Mouse (Mus musculus) CD4-positive, CD25-positive, alpha-beta regulatory T cell, adult 2 months (primary cell): ENCODE measurements around the gene Gtf2h4.

Source experiments
- DNase-seq: peaks from one replicate; pipeline ENCODE4 v3.0.0-alpha.2; 2012; ENCODE audit warnings: low read depth, low spot score

The Gtf2h4 gene

DNA sequence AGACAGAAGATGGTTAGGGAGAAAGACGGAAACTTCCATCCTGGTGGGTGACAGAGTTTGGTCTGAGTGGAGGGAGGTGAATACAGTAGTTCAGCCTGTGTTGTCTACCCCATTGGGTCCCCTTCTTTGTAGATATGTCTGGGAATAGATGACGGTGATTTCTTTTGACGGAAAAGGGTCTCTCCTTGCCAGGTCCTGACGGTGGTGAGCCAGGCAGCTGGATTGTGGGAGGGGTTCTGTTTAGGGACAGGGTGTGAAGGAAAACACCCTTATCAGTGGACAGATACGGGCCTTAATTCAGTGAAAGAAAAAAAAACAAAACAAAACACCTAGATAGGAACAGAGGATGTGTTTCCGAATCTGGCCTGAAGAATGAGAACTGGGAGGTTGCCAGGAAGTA is 34.2 kb downstream of the Gtf2h4 start:
- no peak for DNase-seq

DNA sequence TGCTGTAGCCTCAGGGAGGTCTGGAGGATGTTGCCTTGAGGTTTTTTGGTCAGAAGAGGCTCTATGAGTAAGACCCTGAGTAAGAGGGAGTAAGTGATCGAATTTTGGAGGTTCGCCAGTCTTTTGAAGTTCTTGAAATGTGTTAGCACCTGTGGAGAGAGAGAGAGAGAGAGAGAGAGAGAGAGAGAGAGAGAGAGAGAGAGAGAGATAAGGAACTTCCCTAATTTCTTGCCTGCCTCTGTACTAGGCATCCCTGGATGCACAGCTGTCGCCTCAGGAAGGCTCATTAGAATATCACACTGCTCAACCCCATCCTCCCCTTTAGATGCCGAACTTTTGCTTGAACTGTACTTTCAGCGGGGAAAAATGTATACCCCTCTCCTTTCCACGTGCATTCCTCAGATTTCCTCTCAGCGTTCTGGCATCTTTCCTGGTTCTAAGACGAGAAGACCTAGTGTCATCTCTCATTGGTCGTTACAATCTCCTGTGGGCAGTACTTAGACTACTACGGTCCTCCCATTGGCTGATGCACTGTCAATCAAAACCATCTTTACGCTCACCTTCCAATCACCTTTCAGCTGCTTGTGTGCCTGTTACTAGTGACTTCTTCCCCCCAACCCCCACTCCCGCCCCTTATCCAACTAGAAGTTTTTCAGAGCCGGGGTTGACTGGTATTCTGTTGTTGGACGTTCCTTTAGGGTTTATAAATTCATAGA is 34.9 kb downstream of the Gtf2h4 start:
- peak; percentile 88 for DNase-seq

DNA sequence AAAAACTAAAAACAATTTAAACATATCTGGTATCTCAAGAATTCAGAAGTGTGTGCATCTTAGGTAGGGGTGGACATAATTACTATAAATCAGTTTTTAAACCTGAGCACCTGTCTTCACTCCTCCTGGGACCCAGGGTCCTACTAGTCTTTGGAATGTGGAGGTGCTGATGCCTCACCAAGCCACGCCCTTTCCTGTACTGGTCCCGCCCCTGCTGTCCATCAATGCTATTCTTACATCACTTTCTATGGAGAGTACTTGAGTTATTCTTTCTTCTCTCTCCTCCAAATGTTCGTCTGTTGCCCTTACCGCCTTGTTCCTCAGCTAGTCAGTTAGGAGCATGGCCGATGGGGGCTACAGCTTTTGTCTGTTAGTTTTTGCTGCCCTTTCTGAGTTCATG is 37.2 kb downstream of the Gtf2h4 start:
- peak; percentile 66 for DNase-seq

DNA sequence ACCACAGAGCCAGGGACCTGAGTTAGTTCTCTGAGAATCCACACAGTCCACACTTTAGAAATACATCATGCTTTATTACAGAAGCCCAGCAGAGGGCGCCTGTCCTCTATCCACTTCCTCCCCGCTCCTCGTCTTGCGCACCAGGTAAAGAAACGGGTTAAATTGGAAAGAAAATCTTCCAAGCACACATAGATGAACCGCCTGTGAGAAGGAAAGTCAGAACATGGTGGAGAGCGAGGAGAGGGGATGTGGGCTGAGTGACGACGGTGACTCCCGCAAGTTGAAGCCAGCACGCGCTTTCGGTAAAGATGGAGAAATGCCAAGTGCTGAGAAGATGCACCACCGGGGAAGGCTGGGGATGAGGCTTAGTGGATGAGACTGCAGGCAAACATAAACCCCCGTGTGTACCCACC is 37.8 kb downstream of the Gtf2h4 start:
- DNase-seq, result peak; percentile 87

DNA sequence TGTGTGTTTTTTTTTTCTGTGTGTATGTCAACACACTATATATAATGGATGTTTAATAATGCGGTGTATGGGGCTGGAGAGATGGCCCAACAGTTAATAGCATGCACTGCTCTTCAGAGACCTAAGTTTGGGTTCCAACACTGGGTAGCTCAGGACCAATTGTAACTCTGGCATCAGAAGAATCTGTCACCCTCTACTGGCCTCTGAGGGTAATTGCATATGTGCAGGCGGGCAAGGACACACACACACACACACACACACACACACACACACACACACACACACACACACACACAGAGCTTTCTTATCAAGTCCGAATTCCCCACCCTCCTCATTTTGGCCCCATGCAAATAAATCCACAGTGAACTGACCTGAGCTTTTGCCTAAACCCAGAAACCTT is 38.3 kb downstream of the Gtf2h4 start:
- DNase-seq, result peak; percentile 41

DNA sequence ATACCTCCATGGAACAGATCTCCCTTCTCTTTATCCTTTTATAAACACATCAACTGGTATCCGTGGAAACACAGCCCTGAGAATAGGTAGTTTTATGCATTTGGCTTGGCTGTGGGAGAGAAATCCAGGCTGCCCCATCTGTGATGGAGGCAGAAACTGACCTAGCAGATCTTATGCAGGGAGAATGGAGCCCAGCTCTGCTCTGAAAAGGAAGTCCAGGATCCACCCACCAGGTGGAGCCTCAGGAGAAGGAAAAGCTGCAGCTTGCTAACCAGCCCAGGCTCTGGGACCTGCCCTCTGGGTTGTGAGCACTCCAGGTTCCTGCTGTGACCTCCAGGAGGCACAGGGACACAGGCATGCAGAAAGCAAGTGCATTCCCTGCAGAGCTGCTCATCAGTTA is 39.5 kb downstream of the Gtf2h4 start:
- peak; percentile 18 for DNase-seq

DNA sequence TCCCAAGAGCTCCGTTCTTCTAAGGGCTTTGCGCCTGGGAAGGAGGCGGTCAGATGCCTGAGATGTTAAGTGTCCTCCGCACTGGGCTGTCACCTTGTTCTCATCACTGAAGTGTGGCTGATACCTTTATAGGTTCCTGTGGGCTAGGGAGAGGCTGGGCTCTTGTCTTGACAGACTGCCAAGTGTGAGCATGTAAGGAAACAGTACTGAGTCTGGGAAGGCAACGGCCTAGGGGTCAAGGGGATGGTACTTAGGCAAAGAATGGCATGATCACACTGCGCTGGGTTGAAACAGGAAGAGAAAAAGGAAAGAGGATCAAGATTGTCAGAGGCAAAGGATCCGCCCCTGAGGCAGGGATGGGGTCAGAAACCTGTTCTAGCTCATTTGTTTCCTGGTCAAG is 47.0 kb downstream of the Gtf2h4 start, which contains the start of gene Gm9573:
Gene Gm9573 (minus strand): TSS at position 101 of the 400 bp plus-strand sequence.
- DNase-seq, result no peak
